Mouse (Mus musculus) neural tube, embryonic 13.5 days (tissue): ENCODE data around the gene Muc16. TPM values are rescaled to one million over a fixed set of nuclear protein-coding genes. Genes with fewer than 3 reads are reported as not detected.

ENCODE experiments used
- microRNA-seq: library from miRNA; unstranded; fragments of <30 nt; microRNA quantifications from one replicate; pipeline ENCODE4, GENCODE M21; 2016
- polyA plus RNA-seq: library from polyadenylated mRNA; unstranded; fragments of >200 nt; fragmentation: Nextera tagmentation; extraction: Ambion mirVana; gene quantifications from 2 replicates; pipeline ENCODE4 v1.2.1, GENCODE M21; 2015

Muc16 gene
- polyA plus RNA-seq, 1 experiment from 2014 or later = not detected

Small RNA genes within 50 kb of the gene (microRNA-seq; reads per million reads assigned to microRNA genes)
- not detected for gene Gm22854

Other genes starting within 250 kb of the Muc16 start
- 0.14 TPM in 1 of 2 replicates, not detected in the other for gene Mbd3l2, start 243.9 kb downstream of the Muc16 start, polyA plus RNA-seq
- gene Zfp558, start 196.3 kb downstream of the Muc16 start, polyA plus RNA-seq = 31.7 and 36.2 TPM in 2 replicates
- not detected in 2 replicates for gene Mbd3l1, start 196.2 kb downstream of the Muc16 start, polyA plus RNA-seq
- gene Olfr24, start 89.5 kb upstream of the Muc16 start, polyA plus RNA-seq = not detected in 2 replicates
- gene Olfr828, start 145.0 kb upstream of the Muc16 start, polyA plus RNA-seq = not detected in 2 replicates
- gene Olfr829, start 180.4 kb upstream of the Muc16 start, polyA plus RNA-seq = not detected in 2 replicates
- not detected in 2 replicates for gene Olfr830, start 200.2 kb upstream of the Muc16 start, polyA plus RNA-seq